ENCODE assay signal across 15 mouse cellular contexts in the genomic region with DNA sequence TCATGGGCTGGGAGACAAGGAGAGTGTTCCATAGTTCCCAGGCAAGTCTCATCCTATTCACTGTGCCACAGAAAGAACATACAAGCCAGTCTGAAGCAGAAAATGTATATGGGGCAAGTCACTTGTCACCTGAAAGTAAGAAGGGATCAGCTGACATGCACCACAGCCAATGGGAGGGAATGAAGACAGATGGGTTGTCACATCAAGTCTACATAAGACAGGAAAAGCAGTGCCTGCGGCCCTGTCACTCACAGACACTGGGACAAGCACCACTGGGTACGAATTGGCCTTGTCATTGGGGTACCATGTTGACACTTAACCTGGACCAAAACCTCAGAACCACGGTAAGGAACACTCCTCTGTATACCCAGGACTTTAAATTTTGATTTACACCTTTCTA.
"Had no signal": no experiment of that assay in that cellular context is flagged by ENCODE, and none has a peak within 500 bp of the region (broad histone marks: within the 10 kb centered on the region; RNA-seq: fewer than 3 reads in every experiment).

No protein-coding gene starts in this region.

- DNase-seq: kidney, adult 2 months; kidney, postnatal 10 days; kidney, postnatal 36 days; layer of hippocampus, postnatal 36 days; liver, embryonic 13.5 days; lung, adult 2 months; lung, postnatal 14 days; lung, postnatal 4 days; retina, postnatal 1 day; right cerebral cortex, postnatal 25 days; spleen, adult 18-20 months had no signal

- H3K27me3 ChIP-seq: kidney, embryonic 15.5 days; liver, embryonic 13.5 days; midbrain, embryonic 15.5 days; neural tube, embryonic 13.5 days; stomach, embryonic 15.5 days had no signal

- H3K36me3 ChIP-seq: liver, embryonic 13.5 days; midbrain, embryonic 15.5 days; neural tube, embryonic 13.5 days; stomach, embryonic 15.5 days had no signal
